Mouse (Mus musculus) neutrophil, adult 5-6 weeks (primary cell): ENCODE results near the gene Rhox6. TPM values are rescaled to one million over a fixed set of nuclear protein-coding genes. Genes with fewer than 3 reads are reported as not detected.
"Not testable (repeated sequence)": the region's sequence is repeated elsewhere in the genome, so short reads cannot be mapped to it uniquely, and the experiment has no call there.

Experiments
- ATAC-seq: fragments of 151-379, 151-347 bp; 2 replicates; pipeline ENCODE4 v1.8.0; 2017; ENCODE audit warnings: mild to moderate bottlenecking, moderate TSS enrichment; ENCODE audit not compliant: insufficient number of reproducible peaks, poor library complexity, low FRiP score, severe bottlenecking; ENCODE audit errors: extremely low read depth
- total RNA-seq: library from RNA; stranded (forward); fragments of 200-1000 nt; gene quantifications from 2 replicates; pipeline ENCODE4 v1.2.3, GENCODE M21; 2017

The Rhox6 gene
- total RNA-seq = not detected in 2 replicates

DNA sequence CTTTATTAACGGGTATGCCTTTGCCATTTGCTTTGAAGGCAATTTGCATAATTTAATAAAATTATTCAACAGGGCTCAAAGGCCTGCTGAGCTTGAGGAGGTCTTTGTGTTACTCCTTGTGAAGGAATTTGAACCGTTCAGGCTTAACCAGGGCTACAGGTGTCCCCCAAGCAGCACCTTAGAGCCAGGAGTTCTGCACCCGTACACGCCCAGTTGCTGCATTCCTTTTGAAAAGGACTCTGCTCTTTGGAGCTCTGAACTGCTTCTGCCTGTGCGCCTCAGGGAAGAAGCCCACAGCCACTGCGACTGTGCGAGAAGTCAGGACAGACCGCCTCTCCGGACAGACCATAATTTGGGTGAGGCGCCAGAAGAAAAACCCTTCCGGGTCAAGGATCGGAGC lies at the start of gene Rhox6:
Gene Rhox6 (plus strand): TSS at position 301 of the 400 bp plus-strand sequence.
- ATAC-seq = not testable (repeated sequence)

DNA sequence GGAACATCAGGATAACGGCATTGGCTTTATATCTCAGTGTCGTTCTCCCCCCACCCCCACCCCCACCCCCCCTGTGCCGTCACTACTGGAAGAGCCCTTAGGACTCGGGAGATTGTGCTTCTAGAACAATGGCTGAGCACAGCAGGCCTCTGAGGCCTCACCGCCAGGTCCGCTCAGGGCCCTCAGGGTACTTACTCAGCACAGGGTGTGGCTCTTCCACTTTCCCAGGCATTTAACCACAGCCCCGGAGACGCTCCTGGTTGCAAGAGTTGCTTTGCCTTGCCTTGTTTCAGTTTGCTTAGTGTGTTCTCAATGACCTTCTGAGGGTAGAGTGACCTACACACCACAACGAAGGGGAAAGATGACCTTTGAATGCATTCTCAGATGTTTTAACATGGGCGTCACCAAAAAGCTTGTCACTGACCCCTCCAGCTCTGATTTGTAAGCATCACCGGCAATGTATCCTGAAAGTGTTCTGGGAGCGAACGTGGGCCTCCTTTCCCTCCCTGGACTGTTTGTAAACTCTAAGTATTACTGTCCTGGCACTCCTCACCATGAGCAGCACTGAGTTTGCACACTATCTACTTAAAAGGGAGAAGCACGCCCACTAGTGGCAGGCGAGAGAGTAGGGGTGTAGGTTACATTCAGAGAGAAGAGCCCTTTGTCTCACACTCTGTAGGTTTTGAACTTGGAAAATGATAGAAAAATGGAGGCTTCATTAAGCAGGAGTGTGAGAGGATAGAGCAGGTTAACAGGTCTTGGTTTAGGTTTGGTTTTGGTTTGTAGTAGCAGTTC lies 19.2 kb upstream of the Rhox6 start:
- no peak for ATAC-seq

GRCm38 (mm10) chrX:37809396-37809795 lies 17.3 kb upstream of the Rhox6 start:
- no peak for ATAC-seq

DNA sequence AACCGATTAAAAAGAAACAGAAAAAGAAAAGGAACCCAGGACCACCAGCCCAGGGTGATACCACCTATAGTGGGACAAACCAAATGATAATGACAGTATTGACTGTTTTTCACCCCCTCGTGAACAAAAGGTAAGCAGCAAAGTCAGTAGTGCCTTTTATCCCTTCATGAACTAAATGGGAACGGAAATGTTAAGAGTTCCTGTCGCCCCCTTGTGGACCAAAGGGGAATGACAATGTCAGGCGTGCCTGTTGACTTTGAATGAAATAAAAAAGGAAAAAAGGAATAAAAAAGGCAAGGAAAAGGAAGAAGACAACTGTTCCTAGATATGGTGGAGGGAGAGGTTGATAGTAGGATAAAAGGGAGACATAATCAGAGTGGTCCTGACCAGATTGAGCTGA lies 15.5 kb upstream of the Rhox6 start:
- no peak for ATAC-seq

DNA sequence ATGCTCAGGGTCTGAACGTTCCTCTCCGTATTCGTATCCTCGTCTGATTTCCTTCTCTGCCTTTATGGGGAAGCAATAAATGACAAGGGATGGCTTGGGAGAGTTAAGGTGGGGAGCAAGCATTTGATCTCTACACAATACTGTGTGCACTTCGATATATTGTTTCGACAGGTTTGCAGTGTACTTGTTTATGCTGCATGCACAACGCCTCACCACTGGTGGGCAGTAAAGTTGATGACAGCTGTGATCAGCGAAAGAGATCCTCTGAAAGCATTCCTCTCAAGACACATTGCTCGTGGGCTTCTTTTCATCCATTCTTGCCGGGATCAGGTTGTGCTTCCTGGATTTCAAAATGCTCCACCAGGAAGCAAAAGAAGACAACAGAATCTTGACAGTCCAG lies 11.0 kb upstream of the Rhox6 start:
- ATAC-seq = no peak

DNA sequence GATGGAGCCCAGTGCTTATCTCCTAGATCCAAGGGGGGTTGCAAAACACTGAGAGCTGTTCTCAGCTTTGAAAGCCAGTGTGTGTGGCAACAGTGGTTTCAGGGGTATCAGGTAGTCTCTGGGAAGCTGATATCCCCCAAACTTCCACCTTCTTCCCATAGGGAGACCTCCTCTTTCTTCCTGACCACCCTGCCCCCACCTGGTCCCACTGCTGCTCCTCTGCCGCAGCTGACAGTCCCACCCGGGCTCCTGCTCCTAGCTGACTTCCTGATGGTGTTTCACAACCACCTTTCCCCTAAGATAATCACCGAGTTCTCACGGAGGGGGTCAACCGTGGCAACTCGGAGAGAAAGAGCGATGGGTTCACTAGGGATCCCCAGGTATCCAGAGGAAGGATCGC lies 4.7 kb downstream of the Rhox6 start, which contains the start of gene Rhox7a:
Gene Rhox7a (plus strand): TSS at position 301 of the 400 bp plus-strand sequence.
- ATAC-seq = not testable (repeated sequence)

DNA sequence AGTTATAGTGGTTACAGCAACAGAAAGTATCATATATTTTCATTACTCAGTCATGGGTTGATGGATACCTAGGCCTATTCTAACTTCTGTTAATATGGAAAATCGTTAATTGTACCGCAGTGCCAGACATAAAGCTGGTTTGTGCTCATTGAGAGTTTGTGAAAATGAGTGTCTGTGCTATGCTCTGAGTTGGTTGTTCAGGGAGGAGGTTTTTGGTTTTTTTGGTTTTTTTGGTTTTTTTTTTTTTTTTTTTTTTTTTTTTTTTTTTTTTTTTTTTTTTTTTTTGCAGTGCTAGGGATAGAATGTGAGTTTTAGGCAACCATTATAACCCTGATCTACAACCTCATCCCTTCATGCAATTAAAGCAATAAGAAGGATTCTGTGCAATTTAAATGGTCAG lies 44.9 kb downstream of the Rhox6 start:
- no peak for ATAC-seq

GRCm38 (mm10) chrX:37878844-37879243 lies 52.1 kb downstream of the Rhox6 start, which contains the start of gene Rhox8:
TSS of gene Rhox8 (minus strand) at chrX:37878944.
- ATAC-seq = no peak

Other genes with a start within 250 kb of the Rhox6 start
- not detected in 2 replicates for gene Rhox3f, start 245.9 kb upstream of the Rhox6 start, total RNA-seq
- gene Rhox4f, start 219.2 kb upstream of the Rhox6 start, total RNA-seq = not detected in 2 replicates
- gene Rhox3g, start 198.3 kb upstream of the Rhox6 start, total RNA-seq = not detected in 2 replicates
- not detected in 2 replicates for gene Rhox2g, start 183.4 kb upstream of the Rhox6 start, total RNA-seq
- not detected in 2 replicates for gene Rhox4g, start 175.6 kb upstream of the Rhox6 start, total RNA-seq
- gene Rhox3h, start 158.1 kb upstream of the Rhox6 start, total RNA-seq = not detected in 2 replicates
- not detected in 2 replicates for gene Rhox2h, start 153.6 kb upstream of the Rhox6 start, total RNA-seq
- not detected in 2 replicates for gene Rhox5, start 22.1 kb upstream of the Rhox6 start, total RNA-seq
- not detected in 2 replicates for gene Rhox7a, start 4.8 kb downstream of the Rhox6 start, total RNA-seq
- 0.93 TPM in 1 of 2 replicates, not detected in the other for gene Rhox8, start 52.0 kb downstream of the Rhox6 start, total RNA-seq
- not detected in 2 replicates for gene Rhox7b, start 70.3 kb downstream of the Rhox6 start, total RNA-seq
- gene Rhox9, start 74.9 kb downstream of the Rhox6 start, total RNA-seq = not detected in 2 replicates
- gene Btg1-ps1, start 191.9 kb downstream of the Rhox6 start, total RNA-seq = not detected in 2 replicates
- not detected in 2 replicates for gene Btg1-ps2, start 216.2 kb downstream of the Rhox6 start, total RNA-seq
- not detected in 2 replicates for gene Rhox10, start 239.6 kb downstream of the Rhox6 start, total RNA-seq